Mouse (Mus musculus) bone marrow, adult 2 months (tissue): ENCODE data around the gene Plin3. TPM values are rescaled to one million over a fixed set of nuclear protein-coding genes. Genes with fewer than 3 reads are reported as not detected.
A peak's percentile ranks its signal among the peaks of the same experiment; 100 is the strongest.

Source experiments
- H3K27ac ChIP-seq: fragments of 200-500 bp; 2 replicates; pipeline ENCODE4 v1.5.1; 2012; ENCODE audit warnings: low read depth, mild to moderate bottlenecking, control low read depth, inconsistent platforms, low read length; ENCODE audit not compliant: control insufficient read depth, poor library complexity, insufficient read depth
- H3K4me1 ChIP-seq: fragments of 200-500 bp; 2 replicates; pipeline ENCODE4 v1.6.1; 2011; ENCODE audit warnings: low read length; ENCODE audit not compliant: control insufficient read depth, insufficient read depth
- H3K4me3 ChIP-seq: fragments of 200-500 bp; replicated peaks from 2 replicates; pipeline ENCODE3; 2011; ENCODE audit warnings: mild to moderate bottlenecking, low read depth, low read length, control low read depth; ENCODE audit not compliant: control insufficient read depth
- CTCF ChIP-seq: fragments of 200-500 bp; IDR thresholded peaks from 2 replicates; pipeline ENCODE4 v1.5.1; 2011; ENCODE audit warnings: low read length, control low read depth; ENCODE audit not compliant: control insufficient read depth, insufficient read depth
- POLR2A ChIP-seq: fragments of 200-500 bp; IDR thresholded peaks from 2 replicates; pipeline ENCODE4 v1.6.1; 2011; ENCODE audit warnings: low read depth, mild to moderate bottlenecking, control low read depth, low read length, borderline replicate concordance; ENCODE audit not compliant: control insufficient read depth
- WGBS: fragments of 180-500 bp; shearing (Covaris S2); methylation state at CpG from one replicate; pipeline ENCODE4 v1.1.7; 2018; 5-methylcytosine and 5-hydroxymethylcytosine counted together
- polyA plus RNA-seq: library from polyadenylated mRNA; stranded (reverse); fragments of >200 nt; gene quantifications from 2 replicates; pipeline ENCODE4 v1.2.4, GENCODE M21; 2011; ENCODE audit warnings: low replicate concordance; ENCODE audit not compliant: missing spikeins, insufficient read depth, insufficient read length

Gene Plin3
- polyA plus RNA-seq, 1 experiment, result 29.6 TPM

DNA sequence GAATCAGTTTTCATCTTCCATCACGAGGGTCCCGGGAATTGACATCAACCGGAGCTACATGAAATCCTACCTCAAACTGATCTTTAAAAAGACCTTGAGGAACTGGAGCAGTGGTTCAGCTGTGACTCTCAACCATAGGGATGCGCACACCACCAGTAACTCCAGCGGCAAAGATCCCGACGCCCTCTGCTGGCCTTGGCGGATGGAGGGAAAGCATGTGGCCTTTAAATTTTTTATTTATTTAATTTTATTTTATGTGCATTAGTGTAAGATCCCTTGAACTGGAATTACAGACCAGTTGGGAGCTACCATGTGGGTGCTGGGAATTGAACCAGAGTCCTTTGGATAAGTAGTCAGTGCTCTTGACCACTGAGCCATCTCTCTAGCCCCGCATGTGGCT, 37.2 kb downstream of the Plin3 start:
- TF ChIP-seq CTCF (0 out of 2 replicates have a peak, but pooled peaks have one; percentile 4), POLR2A (no peak)

DNA sequence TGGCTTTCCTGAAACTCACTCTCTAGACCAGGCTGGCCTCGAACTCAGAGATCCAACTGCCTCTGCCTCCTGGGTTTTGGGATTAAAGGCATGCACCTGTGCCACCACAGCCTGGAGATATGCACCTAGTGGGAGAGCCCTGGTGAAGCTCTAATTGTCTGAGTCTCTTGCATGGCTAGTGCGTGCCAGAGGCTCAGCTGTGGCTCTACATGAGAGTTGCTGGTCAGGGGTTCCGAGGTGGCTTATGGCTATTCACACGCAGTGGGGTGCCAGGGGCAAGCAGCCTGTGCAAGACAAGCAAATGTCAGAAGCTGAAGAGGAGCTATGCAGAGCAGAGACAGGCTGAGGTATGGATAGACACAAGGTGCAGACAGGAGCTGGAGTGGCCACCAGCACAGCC, 38.0 kb downstream of the Plin3 start:
- no peaks in the 10 kb centered on the region; the same call in 1 of the 2 replicates for H3K4me1 ChIP-seq
- no peak overlapping the region for H3K4me3 ChIP-seq
- no peak overlapping the region for H3K27ac ChIP-seq
- WGBS, result 81% methylated on average over 4 of the region's 4 CpGs
- TF ChIP-seq CTCF (no peak), POLR2A (no peak)

More for the DNA sequence above, 37.2 kb downstream of the Plin3 start:
- no peaks in the 10 kb centered on the region; the same call in 1 of the 2 replicates for H3K4me1 ChIP-seq
- no peak overlapping the region for H3K4me3 ChIP-seq
- 14% methylated on average over 9 of the region's 9 CpGs for WGBS
- no peak overlapping the region for H3K27ac ChIP-seq

DNA sequence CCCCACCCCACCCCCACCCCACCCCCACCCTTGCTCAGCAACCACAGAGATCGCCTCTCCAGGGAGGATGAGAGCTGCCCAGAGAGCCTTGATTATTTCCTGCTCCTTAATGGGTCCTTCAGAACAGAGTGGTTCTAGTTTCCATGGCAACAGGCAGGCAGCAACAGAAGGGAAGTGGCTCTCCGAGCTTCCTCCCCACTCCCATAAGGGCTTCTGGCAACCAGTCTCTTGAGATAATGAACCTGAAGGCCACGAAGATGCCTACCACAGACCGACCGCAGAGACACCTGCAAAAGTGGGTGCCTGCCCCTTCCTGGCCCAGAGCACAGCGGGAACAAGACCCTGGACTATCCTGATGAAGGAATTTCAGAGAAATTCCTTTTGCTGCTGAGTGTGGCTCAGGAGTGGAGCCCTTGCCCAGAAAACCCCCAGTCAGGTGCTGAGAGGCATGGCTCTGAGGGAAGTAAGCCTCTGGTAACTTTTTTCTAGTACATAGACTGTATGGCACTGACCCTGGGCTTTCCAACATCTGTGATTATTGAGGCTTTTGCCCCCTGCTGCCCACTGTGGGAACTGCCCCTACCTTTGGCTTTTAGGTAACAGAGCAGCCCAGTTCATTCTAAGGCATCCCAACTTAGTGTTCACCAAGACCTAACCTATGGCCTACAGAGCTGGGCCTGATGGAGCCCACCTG, 41.4 kb downstream of the Plin3 start:
- Histone ChIP-seq H3K4me1 (no peaks in the 10 kb centered on the region), H3K27ac (no peak overlapping the region), H3K4me3 (no peak overlapping the region)
- peak; percentile 61 for TF ChIP-seq CTCF
- TF ChIP-seq POLR2A, result no peak
- under 1% methylated on average over 6 of the region's 6 CpGs for WGBS

DNA sequence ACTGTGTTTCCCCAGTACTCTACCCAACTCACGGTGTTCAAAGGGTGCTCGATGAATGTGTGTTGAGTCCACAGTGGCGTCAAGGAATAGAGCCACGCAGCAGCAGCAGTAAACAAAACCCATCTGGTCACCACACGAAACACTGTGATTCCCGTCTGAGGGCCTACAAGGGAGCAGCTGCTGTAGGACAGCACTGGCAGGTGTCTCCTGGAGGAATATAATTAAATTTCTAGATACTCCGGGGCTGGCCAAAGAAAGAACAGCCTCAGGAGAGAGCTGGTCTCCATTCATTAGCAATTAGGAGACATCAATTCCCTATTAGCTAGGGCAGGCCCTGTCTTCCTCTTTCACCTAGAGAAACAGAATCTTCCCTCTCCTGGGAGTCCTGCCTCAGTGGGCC, 47.1 kb downstream of the Plin3 start:
- H3K4me1 ChIP-seq, result no peaks in the 10 kb centered on the region
- WGBS, result 71% methylated on average over 7 of the region's 7 CpGs
- H3K4me3 ChIP-seq, result no peak overlapping the region
- no peak overlapping the region for H3K27ac ChIP-seq
- no peak for TF ChIP-seq CTCF
- no peak for TF ChIP-seq POLR2A

DNA sequence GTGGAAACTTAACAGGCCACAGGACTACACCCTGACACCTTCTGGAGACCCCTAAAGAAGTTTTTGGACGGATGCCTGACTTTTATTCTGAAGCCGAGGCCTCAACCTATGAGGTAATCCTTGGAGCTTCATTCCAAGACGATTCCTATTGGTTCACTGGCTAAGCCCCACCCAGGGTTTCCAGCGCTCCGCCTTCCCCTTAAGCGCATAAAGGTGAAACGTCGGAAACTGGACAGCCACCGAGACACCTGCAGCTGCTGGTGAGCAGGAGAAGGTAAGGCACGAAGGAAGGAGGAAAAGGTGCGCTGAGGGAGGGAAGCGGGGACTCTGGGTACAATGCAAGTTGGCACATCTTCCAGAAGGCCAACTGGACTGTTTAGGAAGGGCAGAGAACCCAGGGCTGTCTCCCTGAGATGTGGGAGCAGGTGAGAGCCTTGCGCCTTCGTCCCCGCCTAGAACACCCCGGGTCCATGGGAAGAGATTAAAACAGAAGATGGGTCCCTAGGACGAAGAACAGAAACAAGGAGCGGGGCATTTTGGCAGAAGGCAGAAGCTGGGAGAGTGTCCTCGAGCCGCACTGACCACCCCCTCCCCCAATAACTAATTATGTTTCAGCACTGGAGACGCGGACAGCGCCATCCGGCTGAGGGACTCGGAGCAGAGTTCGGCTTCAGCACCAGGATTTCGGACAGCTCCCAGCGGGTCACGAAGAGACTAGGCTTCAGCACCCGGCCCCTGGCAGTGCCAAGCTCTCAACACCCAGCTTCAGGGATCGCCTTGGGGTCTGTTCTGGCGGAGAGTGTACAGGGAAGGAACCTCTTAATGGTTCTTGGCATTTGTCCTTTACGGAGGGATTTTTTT, 50.9 kb downstream of the Plin3 start:
- Histone ChIP-seq H3K4me1 (no peaks in the 10 kb centered on the region), H3K27ac (no peak overlapping the region), H3K4me3 (no peak overlapping the region)
- WGBS, result 4% methylated on average over 33 of the region's 33 CpGs
- no peak for TF ChIP-seq CTCF
- TF ChIP-seq POLR2A, result 0 out of 2 replicates have a peak, but pooled peaks have one; percentile 7

DNA sequence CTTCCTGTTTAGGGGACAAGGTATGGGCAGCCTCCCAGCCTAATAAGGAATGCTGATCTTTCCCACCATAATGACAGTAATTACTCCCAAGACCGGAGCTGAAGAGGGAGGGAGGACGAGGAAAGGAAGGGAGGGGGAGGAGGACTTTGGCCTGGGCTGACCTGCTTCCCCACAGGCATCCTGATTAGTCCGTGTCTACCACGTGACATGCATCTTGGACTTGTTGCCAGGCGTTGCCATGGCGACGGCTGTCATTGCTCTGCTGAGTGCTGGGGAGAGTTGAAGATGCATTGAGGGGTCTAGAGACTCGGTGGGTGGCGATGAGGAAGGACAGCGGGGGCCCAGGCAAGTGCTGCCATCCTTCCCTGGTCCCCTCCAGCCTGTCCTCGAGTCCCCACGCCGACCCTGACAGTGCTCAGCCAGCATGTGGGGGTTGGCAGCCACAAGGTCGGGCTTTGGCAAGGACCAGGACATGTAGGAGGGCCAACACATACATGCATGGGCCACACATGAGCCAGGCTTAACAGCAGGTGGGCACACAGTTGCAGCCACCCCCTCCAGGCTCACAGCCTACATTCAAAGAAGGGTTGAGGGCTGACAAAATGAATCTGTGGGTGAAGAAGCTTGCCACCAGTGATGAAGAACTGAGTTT, 58.7 kb downstream of the Plin3 start:
- 4% methylated on average over 14 of the region's 14 CpGs for WGBS
- no peak overlapping the region for H3K4me3 ChIP-seq
- TF ChIP-seq CTCF, result no peak
- no peak for TF ChIP-seq POLR2A
- no peak overlapping the region for H3K27ac ChIP-seq
- H3K4me1 ChIP-seq, result no peaks in the 10 kb centered on the region

DNA sequence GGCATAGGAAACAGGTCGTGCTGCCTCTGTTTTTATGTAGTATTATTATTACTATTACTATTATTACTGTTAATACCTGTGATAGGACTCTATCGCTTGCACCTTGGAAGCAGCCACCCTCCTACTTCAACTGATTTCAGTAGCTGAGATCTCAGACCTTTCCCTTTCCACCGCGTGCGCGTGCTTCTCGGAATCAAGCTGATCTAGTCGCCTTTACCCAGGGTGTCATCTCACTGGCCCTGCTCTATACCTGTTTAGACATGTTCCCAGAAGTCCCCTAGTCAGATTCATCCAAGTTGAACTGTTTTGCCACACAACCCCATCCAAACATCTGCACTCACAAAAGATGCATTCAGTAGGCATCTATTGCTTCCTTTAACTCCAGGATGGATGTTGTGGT, 59.3 kb downstream of the Plin3 start:
- 48% methylated on average over 8 of the region's 8 CpGs for WGBS
- no peak for TF ChIP-seq CTCF
- no peak for TF ChIP-seq POLR2A
- Histone ChIP-seq H3K4me1 (no peaks in the 10 kb centered on the region), H3K4me3 (no peak overlapping the region), H3K27ac (no peak overlapping the region)

DNA sequence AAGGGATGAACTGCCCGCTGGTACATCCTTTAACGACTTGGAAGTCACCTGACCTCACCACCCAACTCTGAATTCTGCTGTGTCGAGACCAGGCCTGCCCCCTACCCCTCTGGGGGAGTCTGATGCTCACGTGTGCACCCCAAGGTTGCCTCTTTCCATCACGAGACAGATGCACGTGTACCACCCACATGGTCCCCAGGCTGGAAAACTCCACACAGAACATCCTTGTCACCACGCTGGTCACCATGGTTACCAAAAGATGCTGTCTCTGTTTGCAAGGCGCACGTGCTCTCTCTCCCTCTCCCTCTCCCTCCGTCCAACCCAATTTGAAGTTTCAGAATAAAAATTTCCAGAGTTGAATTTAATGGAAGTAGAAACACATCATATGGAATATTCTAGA, 62.7 kb downstream of the Plin3 start:
- Histone ChIP-seq H3K27ac (no peak overlapping the region), H3K4me1 (no peaks in the 10 kb centered on the region), H3K4me3 (no peak overlapping the region)
- no peak for TF ChIP-seq POLR2A
- TF ChIP-seq CTCF, result no peak
- 66% methylated on average over 10 of the region's 10 CpGs for WGBS

Other genes starting within 250 kb of the Plin3 start
- 17.7 and 41.7 TPM in 2 replicates for gene Ubxn6, start 217.8 kb downstream of the Plin3 start, polyA plus RNA-seq
- 62.0 and 145 TPM in 2 replicates for gene Hdgfl2, start 213.2 kb downstream of the Plin3 start, polyA plus RNA-seq
- gene Plin4, start 183.1 kb downstream of the Plin3 start, polyA plus RNA-seq, result 0.52 and 3.4 TPM in 2 replicates
- not detected in 2 replicates for gene Plin5, start 175.3 kb downstream of the Plin3 start, polyA plus RNA-seq
- 22.7 and 50.0 TPM in 2 replicates for gene Lrg1, start 170.9 kb downstream of the Plin3 start, polyA plus RNA-seq
- gene Sema6b, start 152.5 kb downstream of the Plin3 start, polyA plus RNA-seq, result 3.2 and 3.9 TPM in 2 replicates
- 0.63 and 1.7 TPM in 2 replicates for gene Tnfaip8l1, start 130.4 kb downstream of the Plin3 start, polyA plus RNA-seq
- gene Mydgf, start 109.0 kb downstream of the Plin3 start, polyA plus RNA-seq, result 12.5 and 25.9 TPM in 2 replicates
- 8.4 and 8.9 TPM in 2 replicates for gene Dpp9, start 74.0 kb downstream of the Plin3 start, polyA plus RNA-seq
- 6.9 and 10.8 TPM in 2 replicates for gene Fem1a, start 36.1 kb downstream of the Plin3 start, polyA plus RNA-seq
- gene Ticam1, start 16.1 kb downstream of the Plin3 start, polyA plus RNA-seq, result 2.4 and 5.9 TPM in 2 replicates
- gene Arrdc5, start 7.4 kb upstream of the Plin3 start, polyA plus RNA-seq, result not detected in 2 replicates
- gene Uhrf1, start 10.4 kb upstream of the Plin3 start, polyA plus RNA-seq, result 77.5 and 109 TPM in 2 replicates
- gene Kdm4b, start 33.2 kb upstream of the Plin3 start, polyA plus RNA-seq, result 15.7 and 74.9 TPM in 2 replicates
- 23.2 and 54.0 TPM in 2 replicates for gene Ptprs, start 183.6 kb upstream of the Plin3 start, polyA plus RNA-seq
- gene Znrf4, start 219.6 kb upstream of the Plin3 start, polyA plus RNA-seq, result not detected in 2 replicates